Mouse (Mus musculus) embryonic facial prominence, embryonic 13.5 days (tissue): ENCODE measurements at regions not wholly inside any gene's neighbourhood (a gene's known extent, or its start where the extent isn't known, plus 50 kb on each side); places are given as distances from the start of the nearest gene placed in this dataset.

Source experiments
- ATAC-seq: fragments of 200-750 bp; cut with Nextera tagmentation; 2 replicates; pipeline ENCODE4 v1.8.0; 2017; ENCODE audit warnings: low read depth; ENCODE audit not compliant: insufficient number of reproducible peaks, insufficient read depth, low FRiP score, low TSS enrichment
- H3K27ac ChIP-seq: fragments of 300-500 bp; sonication (generic); 2 replicates; pipeline ENCODE4 v1.5.1; 2015; ENCODE audit warnings: moderate library complexity, mild to moderate bottlenecking, inconsistent platforms
- H3K27me3 ChIP-seq: fragments of 300-500 bp; sonication (generic); 2 replicates; pipeline ENCODE4 v1.6.1; 2015; ENCODE audit warnings: mild to moderate bottlenecking, inconsistent platforms
- H3K36me3 ChIP-seq: fragments of 300-500 bp; sonication (generic); 2 replicates; pipeline ENCODE4 v1.6.1; 2015; ENCODE audit warnings: mild to moderate bottlenecking, inconsistent platforms
- H3K4me1 ChIP-seq: fragments of 300-500 bp; sonication (generic); 2 replicates; pipeline ENCODE4 v1.6.1; 2015; ENCODE audit warnings: inconsistent platforms
- H3K4me2 ChIP-seq: fragments of 300-500 bp; sonication (generic); 2 replicates; pipeline ENCODE4 v1.6.1; 2015; ENCODE audit warnings: moderate library complexity, mild to moderate bottlenecking, inconsistent platforms
- H3K4me3 ChIP-seq: fragments of 300-500 bp; sonication (generic); 2 replicates; pipeline ENCODE4 v1.5.1; 2015; ENCODE audit warnings: mild to moderate bottlenecking, inconsistent platforms
- H3K9ac ChIP-seq: fragments of 300-500 bp; sonication (generic); 2 replicates; pipeline ENCODE4 v1.6.1; 2015; ENCODE audit warnings: mild to moderate bottlenecking, inconsistent platforms
- H3K9me3 ChIP-seq: fragments of 300-500 bp; sonication (generic); 2 replicates; pipeline ENCODE4 v1.6.1; 2016; ENCODE audit warnings: inconsistent platforms
- WGBS: fragments of 180-500 bp; shearing (Covaris S2); methylation state at CpG from one replicate; pipeline ENCODE4 v1.1.7; 2015; ENCODE audit warnings: mixed read lengths; 5-methylcytosine and 5-hydroxymethylcytosine counted together

DNA sequence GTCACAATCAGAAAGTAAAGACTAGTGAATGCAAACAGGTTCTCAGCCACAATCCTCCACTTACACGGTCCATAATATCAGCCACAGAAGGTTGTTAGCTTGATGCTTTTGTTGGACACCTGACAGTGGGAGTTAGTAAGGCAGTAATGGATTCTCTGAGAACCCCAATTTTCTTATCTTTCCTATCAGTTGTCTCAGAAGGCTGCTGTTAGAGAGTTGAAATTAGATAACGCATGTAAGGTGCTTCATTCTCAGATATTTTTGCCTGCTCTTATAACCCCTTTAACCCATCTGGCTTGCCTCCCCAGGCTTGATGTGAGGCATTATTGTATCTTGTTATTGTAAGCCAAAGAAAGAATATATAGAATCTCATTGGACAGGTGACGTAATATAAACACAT, 63.0 kb upstream of the Ube2e3 start:
- Histone ChIP-seq H3K27me3 (no peaks in the 10 kb centered on the region), H3K4me1 (no peaks in the 10 kb centered on the region), H3K9ac (no peak overlapping the region), H3K27ac (no peak overlapping the region), H3K9me3 (no peaks in the 10 kb centered on the region), H3K4me3 (no peak overlapping the region), H3K36me3 (no peaks in the 10 kb centered on the region), H3K4me2 (no peak overlapping the region)
- ATAC-seq, result no peak
- WGBS, result 84% methylated on average over 3 of the region's 3 CpGs

GRCm38 (mm10) chr2:78803543-78803942, 64.4 kb upstream of the Ube2e3 start:
- 70% methylated on average over 4 of the region's 4 CpGs for WGBS
- H3K4me3 ChIP-seq, result no peak overlapping the region
- H3K4me2 ChIP-seq, result no peak overlapping the region
- H3K4me1 ChIP-seq, result no peaks in the 10 kb centered on the region
- no peak for ATAC-seq
- no peak overlapping the region for H3K9ac ChIP-seq
- no peak overlapping the region for H3K27ac ChIP-seq
- no peaks in the 10 kb centered on the region for H3K27me3 ChIP-seq
- no peaks in the 10 kb centered on the region for H3K36me3 ChIP-seq
- no peaks in the 10 kb centered on the region for H3K9me3 ChIP-seq

- Histone ChIP-seq H3K9ac (no peak overlapping the region), H3K36me3 (no peaks in the 10 kb centered on the region), H3K9me3 (no peaks in the 10 kb centered on the region), H3K4me2 (no peak overlapping the region), H3K27ac (no peak overlapping the region; the same call in 1 of the 2 replicates), H3K4me3 (no peak overlapping the region), H3K4me1 (no peaks in the 10 kb centered on the region), H3K27me3 (no peaks in the 10 kb centered on the region)
- no peak for ATAC-seq
- 25% methylated on average over 5 of the region's 5 CpGs for WGBS
Observed at GRCm38 (mm10) chr2:78795446-78795845, 72.5 kb upstream of the Ube2e3 start.

DNA sequence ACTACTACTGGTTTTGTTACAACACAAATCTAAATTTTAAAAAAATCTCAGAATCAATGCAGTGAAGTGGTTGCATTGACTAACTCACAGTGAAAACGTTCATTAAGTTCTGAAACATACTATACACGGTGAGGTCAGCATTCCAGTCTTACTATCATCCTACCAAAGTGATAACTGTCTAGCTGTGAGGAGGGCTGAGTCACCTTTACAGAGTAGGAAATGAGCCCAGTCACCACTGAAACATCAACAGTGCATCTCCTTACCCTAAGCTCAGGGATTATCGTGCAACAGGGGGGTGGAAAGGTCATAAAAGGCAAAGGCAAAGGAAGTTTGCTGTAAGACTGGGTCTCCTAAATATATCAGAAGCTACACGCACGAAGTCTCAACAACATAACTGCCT, 73.2 kb upstream of the Ube2e3 start:
- H3K4me1 ChIP-seq, result no peaks in the 10 kb centered on the region
- no peaks in the 10 kb centered on the region for H3K27me3 ChIP-seq
- WGBS, result 79% methylated on average over 5 of the region's 5 CpGs
- no peak for ATAC-seq
- H3K36me3 ChIP-seq, result no peaks in the 10 kb centered on the region
- H3K27ac ChIP-seq, result no peak overlapping the region
- H3K4me3 ChIP-seq, result no peak overlapping the region
- no peak overlapping the region for H3K9ac ChIP-seq
- H3K4me2 ChIP-seq, result no peak overlapping the region
- H3K9me3 ChIP-seq, result no peaks in the 10 kb centered on the region

DNA sequence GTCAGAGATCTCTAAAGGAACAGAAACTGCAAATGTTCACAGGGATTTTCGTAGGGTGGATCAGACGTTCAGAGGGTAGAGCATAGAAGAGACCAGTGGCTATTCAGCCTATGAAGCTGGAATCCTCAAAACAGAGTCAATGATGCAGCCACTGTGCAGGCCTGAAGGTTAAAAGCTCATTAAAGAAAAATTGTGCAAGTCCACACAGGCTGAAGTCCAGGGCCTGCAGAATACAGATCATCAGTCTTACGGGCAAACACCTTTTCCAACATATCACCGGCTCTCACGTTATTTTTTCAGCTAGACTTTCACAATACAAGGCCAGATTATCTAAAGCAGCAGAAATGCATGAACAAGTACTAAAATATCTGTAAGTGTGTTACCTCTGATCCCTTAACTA, 78.8 kb upstream of the Ube2e3 start:
- 83% methylated on average over 5 of the region's 5 CpGs for WGBS

DNA sequence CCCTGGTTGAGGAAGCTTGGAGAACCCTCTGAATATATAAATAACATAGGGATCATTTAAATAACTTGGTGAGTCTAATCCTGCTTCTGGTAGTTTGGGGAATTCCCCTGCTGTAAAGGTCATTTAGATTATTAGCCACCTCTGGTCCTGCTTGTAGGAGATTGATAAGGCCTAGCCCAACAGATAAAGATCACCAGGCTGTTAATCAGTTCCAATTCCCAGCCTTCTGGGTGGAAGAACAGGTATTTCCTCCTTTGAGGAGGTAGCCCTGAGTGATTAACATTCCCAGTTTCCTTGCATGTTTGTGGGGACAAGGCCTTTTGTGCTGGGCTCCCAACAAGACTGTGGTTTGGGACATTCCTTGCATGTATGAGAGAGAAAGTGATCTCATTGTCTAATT, 79.7 kb upstream of the Ube2e3 start:
- Histone ChIP-seq H3K9me3 (no peaks in the 10 kb centered on the region), H3K27ac (no peak overlapping the region), H3K9ac (no peak overlapping the region), H3K4me1 (no peaks in the 10 kb centered on the region), H3K4me3 (no peak overlapping the region), H3K36me3 (no peaks in the 10 kb centered on the region), H3K4me2 (no peak overlapping the region), H3K27me3 (no peaks in the 10 kb centered on the region)
- ATAC-seq, result no peak

More for the DNA sequence above, 78.8 kb upstream of the Ube2e3 start:
- Histone ChIP-seq H3K4me2 (no peak overlapping the region), H3K9me3 (no peaks in the 10 kb centered on the region), H3K36me3 (no peaks in the 10 kb centered on the region), H3K4me1 (no peaks in the 10 kb centered on the region), H3K4me3 (no peak overlapping the region), H3K27ac (no peak overlapping the region), H3K27me3 (no peaks in the 10 kb centered on the region), H3K9ac (no peak overlapping the region)
- ATAC-seq, result no peak

GRCm38 (mm10) chr2:78779949-78780348, 88.0 kb upstream of the Ube2e3 start:
- Histone ChIP-seq H3K36me3 (no peaks in the 10 kb centered on the region), H3K9me3 (no peaks in the 10 kb centered on the region), H3K4me1 (no peaks in the 10 kb centered on the region), H3K27me3 (no peaks in the 10 kb centered on the region), H3K4me2 (no peak overlapping the region), H3K4me3 (no peak overlapping the region), H3K27ac (no peak overlapping the region), H3K9ac (no peak overlapping the region)
- ATAC-seq, result no peak
- WGBS, result 90% methylated on average over 3 of the region's 3 CpGs

- Histone ChIP-seq H3K36me3 (no peaks in the 10 kb centered on the region), H3K9me3 (no peaks in the 10 kb centered on the region), H3K27ac (no peak overlapping the region), H3K4me3 (no peak overlapping the region), H3K4me2 (no peak overlapping the region), H3K4me1 (no peaks in the 10 kb centered on the region), H3K27me3 (no peaks in the 10 kb centered on the region), H3K9ac (no peak overlapping the region)
- ATAC-seq, result no peak
Observed at GRCm38 (mm10) chr2:78777589-78777988, 90.3 kb upstream of the Ube2e3 start.

GRCm38 (mm10) chr2:78754362-78754761, 113.6 kb upstream of the Ube2e3 start:
- no peaks in the 10 kb centered on the region for H3K9me3 ChIP-seq
- no peak overlapping the region for H3K9ac ChIP-seq
- no peak overlapping the region for H3K27ac ChIP-seq
- 80% methylated on average over 6 of the region's 6 CpGs for WGBS
- H3K27me3 ChIP-seq, result no peaks in the 10 kb centered on the region
- H3K36me3 ChIP-seq, result no peaks in the 10 kb centered on the region
- no peak overlapping the region for H3K4me2 ChIP-seq
- H3K4me1 ChIP-seq, result no peaks in the 10 kb centered on the region
- no peak overlapping the region for H3K4me3 ChIP-seq
- no peak for ATAC-seq

GRCm38 (mm10) chr2:78753918-78754317, 114.0 kb upstream of the Ube2e3 start:
- no peak overlapping the region for H3K27ac ChIP-seq
- no peak for ATAC-seq
- no peaks in the 10 kb centered on the region for H3K4me1 ChIP-seq
- H3K9ac ChIP-seq, result no peak overlapping the region
- no peak overlapping the region for H3K4me3 ChIP-seq
- 86% methylated on average over 4 of the region's 4 CpGs for WGBS
- no peaks in the 10 kb centered on the region for H3K36me3 ChIP-seq
- H3K9me3 ChIP-seq, result no peaks in the 10 kb centered on the region
- no peak overlapping the region for H3K4me2 ChIP-seq
- H3K27me3 ChIP-seq, result no peaks in the 10 kb centered on the region

DNA sequence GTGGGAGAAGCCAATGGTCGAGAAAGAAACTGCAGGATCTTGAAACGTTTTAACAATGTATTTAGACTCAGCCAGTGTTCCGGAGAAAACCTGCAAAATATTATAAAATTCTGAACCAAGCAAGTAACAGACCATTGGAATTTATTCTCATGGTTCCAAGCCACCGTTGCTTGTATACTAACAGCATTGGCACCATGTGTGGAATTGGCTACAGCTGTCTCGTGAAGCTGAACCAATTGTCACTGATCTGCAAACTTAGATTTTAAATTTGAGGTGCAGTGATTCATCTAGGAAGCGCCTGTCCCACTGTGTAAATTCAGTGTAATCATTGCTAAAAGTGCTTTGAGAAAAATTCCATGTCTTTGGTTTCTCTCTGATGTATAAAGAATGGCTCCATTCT, 137.8 kb upstream of the Ube2e3 start:
- ATAC-seq, result no peak
- H3K4me2 ChIP-seq, result no peak overlapping the region
- H3K4me3 ChIP-seq, result no peak overlapping the region
- H3K9me3 ChIP-seq, result no peaks in the 10 kb centered on the region
- H3K27me3 ChIP-seq, result no peaks in the 10 kb centered on the region
- 45% methylated on average over 6 of the region's 6 CpGs for WGBS
- H3K4me1 ChIP-seq, result 0 out of 2 replicates have a peak, but pooled peaks cover 5% of the 10 kb centered on the region
- H3K9ac ChIP-seq, result no peak overlapping the region
- no peaks in the 10 kb centered on the region for H3K36me3 ChIP-seq
- no peak overlapping the region for H3K27ac ChIP-seq

GRCm38 (mm10) chr2:78726060-78726459, 141.9 kb upstream of the Ube2e3 start:
- Histone ChIP-seq H3K4me2 (no peak overlapping the region), H3K4me1 (0 out of 2 replicates have a peak, but pooled peaks cover 5% of the 10 kb centered on the region), H3K27ac (no peak overlapping the region), H3K27me3 (no peaks in the 10 kb centered on the region), H3K36me3 (no peaks in the 10 kb centered on the region), H3K9ac (no peak overlapping the region), H3K4me3 (no peak overlapping the region), H3K9me3 (no peaks in the 10 kb centered on the region)
- 90% methylated on average over 7 of the region's 7 CpGs for WGBS
- ATAC-seq, result no peak

DNA sequence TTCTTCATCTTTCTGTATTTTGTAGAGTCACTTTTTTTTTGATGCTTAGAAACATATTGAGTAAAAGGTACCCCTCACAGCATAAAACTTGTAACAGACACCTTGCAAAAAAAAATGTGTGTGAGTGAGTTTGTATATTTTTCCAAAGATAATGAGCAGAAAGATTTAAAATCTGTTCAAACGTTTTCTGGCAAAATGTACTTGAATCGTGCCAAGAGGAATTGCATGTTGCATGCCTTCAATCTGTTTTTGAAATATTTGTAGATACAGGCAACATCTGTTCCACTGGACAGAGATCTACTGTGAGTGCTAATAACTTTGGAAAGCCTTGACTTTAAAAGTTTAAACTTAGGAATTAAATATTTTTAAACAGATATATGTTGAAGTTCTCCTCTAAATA, 143.5 kb upstream of the Ube2e3 start:
- no peak overlapping the region for H3K9ac ChIP-seq
- no peak overlapping the region for H3K4me2 ChIP-seq
- WGBS, result 55% methylated on average over 2 of the region's 2 CpGs
- ATAC-seq, result no peak
- H3K27ac ChIP-seq, result no peak overlapping the region
- H3K4me3 ChIP-seq, result no peak overlapping the region
- H3K4me1 ChIP-seq, result 0 out of 2 replicates have a peak, but pooled peaks cover under 1% of the 10 kb centered on the region
- no peaks in the 10 kb centered on the region for H3K36me3 ChIP-seq
- H3K9me3 ChIP-seq, result no peaks in the 10 kb centered on the region
- no peaks in the 10 kb centered on the region for H3K27me3 ChIP-seq
